Mouse (Mus musculus) bone marrow macrophage, adult 2 months (primary cell): ENCODE data around the gene Tmem169. TPM values are rescaled to one million over a fixed set of nuclear protein-coding genes. Genes with fewer than 3 reads are reported as not detected.

Source experiments
- H3K27ac ChIP-seq: 2 replicates; pipeline ENCODE4 v1.5.1; 2012; ENCODE audit warnings: low read depth, low read length; ENCODE audit not compliant: insufficient read depth
- H3K4me1 ChIP-seq: 2 replicates; pipeline ENCODE4 v1.6.1; 2012; ENCODE audit warnings: low read length; ENCODE audit not compliant: control insufficient read depth, insufficient read depth
- H3K4me3 ChIP-seq: 2 replicates; pipeline ENCODE4 v1.5.1; 2012; ENCODE audit warnings: mild to moderate bottlenecking, low read length, moderate library complexity; ENCODE audit not compliant: insufficient read depth
- CTCF ChIP-seq: IDR thresholded peaks from 2 replicates; pipeline ENCODE4 v1.5.1; 2012; ENCODE audit warnings: low read depth, mild to moderate bottlenecking, low read length, moderate library complexity
- POLR2A ChIP-seq: IDR thresholded peaks from 2 replicates; pipeline ENCODE4 v1.6.1; 2012; ENCODE audit warnings: mild to moderate bottlenecking, low read depth, low read length, borderline replicate concordance
- polyA plus RNA-seq: library from polyadenylated mRNA; stranded (reverse); fragments of >200 nt; gene quantifications from 2 replicates; pipeline ENCODE4 v1.2.4, GENCODE M21; 2012; ENCODE audit not compliant: missing spikeins, insufficient read depth, insufficient read length

Tmem169 gene
- polyA plus RNA-seq, 1 experiment = not detected

- peak overlapping the region; percentile 42; the same call in 1 of the 2 replicates for H3K27ac ChIP-seq
- TF ChIP-seq CTCF = peak; percentile 73
- TF ChIP-seq POLR2A = no peak
- peaks cover 6% of the 10 kb centered on the region for H3K4me1 ChIP-seq
- H3K4me3 ChIP-seq = peak overlapping the region; percentile 67; the same call in 1 of the 2 replicates
Measured at GRCm38 (mm10) chr1:72306679-72307181, 22.6 kb downstream of the Tmem169 start.

- Histone ChIP-seq H3K4me1 (peaks cover 6% of the 10 kb centered on the region), H3K4me3 (peak within 1 kb of the TSS; percentile 67), H3K27ac (peak within 1 kb of the TSS; percentile 42)
- TF ChIP-seq POLR2A = no peak
- no peak for TF ChIP-seq CTCF
Measured at GRCm38 (mm10) chr1:72307317-72307798, 23.2 kb downstream of the Tmem169 start, which contains the start of gene Xrcc5. Gene Xrcc5, plus strand, starts transcription at chr1:72307421.

DNA sequence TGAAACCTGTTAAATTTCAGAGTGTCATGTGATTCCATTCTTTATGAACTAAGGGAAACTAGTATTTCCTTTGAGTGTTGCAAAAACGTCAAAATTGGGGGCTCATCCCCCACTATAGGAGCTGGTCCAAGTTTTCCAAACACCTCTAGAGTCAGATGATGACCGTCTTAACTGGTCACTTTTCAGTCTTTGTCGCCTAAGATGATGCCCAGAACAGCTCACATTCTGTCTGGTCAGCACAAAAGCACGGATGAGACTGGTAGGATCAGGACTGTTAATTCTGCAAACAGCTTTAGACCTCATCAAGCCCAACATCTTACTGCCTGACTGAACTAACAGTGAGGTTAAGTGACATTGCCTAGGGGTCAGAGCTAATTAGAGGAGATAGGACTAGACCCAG is 24.8 kb downstream of the Tmem169 start:
- H3K27ac ChIP-seq = no peak overlapping the region
- peaks cover 6% of the 10 kb centered on the region for H3K4me1 ChIP-seq
- TF ChIP-seq POLR2A = no peak
- no peak for TF ChIP-seq CTCF
- no peak overlapping the region for H3K4me3 ChIP-seq

GRCm38 (mm10) chr1:72309744-72310424 is 25.7 kb downstream of the Tmem169 start:
- no peak overlapping the region for H3K27ac ChIP-seq
- no peak overlapping the region for H3K4me3 ChIP-seq
- H3K4me1 ChIP-seq = peaks cover 6% of the 10 kb centered on the region
- TF ChIP-seq POLR2A (no peak), CTCF (no peak)

DNA sequence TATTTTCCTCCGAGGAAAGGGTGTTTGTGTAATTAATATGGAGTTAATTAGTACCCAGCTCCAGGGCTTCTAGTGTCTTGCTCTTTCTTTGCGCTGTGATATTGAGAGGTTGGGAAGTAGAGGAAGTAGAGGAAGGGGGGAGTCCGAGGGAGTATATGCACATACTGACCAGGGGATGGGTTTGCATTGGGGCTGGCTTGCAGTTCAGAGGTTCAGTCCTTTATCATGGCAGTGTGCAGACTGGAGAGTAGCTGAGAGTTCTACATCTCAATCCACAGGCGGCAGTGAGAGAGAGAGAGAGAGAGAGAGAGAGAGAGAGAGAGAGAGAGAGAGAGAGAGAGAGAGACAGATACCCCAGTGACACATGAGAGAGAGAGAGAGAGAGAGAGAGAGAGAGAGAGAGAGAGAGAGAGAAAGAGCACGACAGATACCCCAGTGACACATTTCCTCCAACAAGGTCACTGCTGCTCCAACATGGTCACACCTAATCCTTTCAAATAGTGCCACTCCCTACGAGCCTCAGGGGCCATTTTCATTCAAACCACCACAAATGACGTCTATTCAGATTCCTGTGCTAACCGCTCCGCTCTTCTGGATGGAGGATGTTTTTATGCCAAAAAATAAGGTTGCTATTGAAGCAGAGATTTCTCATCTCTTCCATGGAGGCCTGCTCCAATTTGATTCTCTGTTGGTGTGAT is 28.7 kb downstream of the Tmem169 start:
- Histone ChIP-seq H3K4me3 (no peak overlapping the region), H3K27ac (no peak overlapping the region), H3K4me1 (peaks cover 5% of the 10 kb centered on the region)
- TF ChIP-seq POLR2A = no peak
- TF ChIP-seq CTCF = no peak

DNA sequence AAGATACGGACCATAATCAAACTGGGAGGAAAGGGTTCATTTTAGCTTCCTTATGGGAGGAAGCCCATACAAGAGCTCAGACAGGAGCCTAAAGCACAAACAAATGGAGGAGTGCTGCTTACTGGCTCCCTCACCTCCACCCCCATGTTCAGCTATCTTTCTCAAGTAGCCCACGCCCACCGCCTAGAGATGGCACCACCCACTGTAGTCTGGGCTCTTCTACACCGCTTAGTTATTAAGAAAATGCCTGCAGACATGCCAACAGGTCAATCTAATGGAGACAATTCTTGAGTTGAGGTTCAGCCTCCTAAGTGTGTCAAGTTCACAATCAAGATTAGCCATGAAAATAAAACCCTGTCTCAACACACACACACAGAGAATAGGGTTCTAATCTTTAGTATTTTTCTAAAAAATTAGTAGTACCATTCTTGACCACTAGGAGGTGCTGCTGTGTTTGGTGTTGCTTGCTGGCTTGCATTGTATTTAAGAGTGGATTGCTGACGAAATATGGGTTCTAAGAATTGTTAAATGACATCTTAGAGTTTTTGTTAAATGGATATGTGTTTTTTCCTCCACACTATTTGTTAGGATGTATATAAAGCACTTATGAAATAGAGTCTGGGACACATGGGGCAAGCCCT is 29.4 kb downstream of the Tmem169 start:
- Histone ChIP-seq H3K4me3 (no peak overlapping the region), H3K4me1 (peaks cover 5% of the 10 kb centered on the region), H3K27ac (no peak overlapping the region)
- no peak for TF ChIP-seq CTCF
- no peak for TF ChIP-seq POLR2A

GRCm38 (mm10) chr1:72315447-72315846 is 31.3 kb downstream of the Tmem169 start:
- H3K4me1 ChIP-seq = peaks cover 3% of the 10 kb centered on the region
- no peak overlapping the region for H3K27ac ChIP-seq
- TF ChIP-seq CTCF = no peak
- no peak for TF ChIP-seq POLR2A
- no peak overlapping the region for H3K4me3 ChIP-seq

GRCm38 (mm10) chr1:72316409-72316808 is 32.2 kb downstream of the Tmem169 start:
- TF ChIP-seq POLR2A (no peak), CTCF (no peak)
- H3K4me1 ChIP-seq = peaks cover 8% of the 10 kb centered on the region
- H3K4me3 ChIP-seq = no peak overlapping the region
- no peak overlapping the region for H3K27ac ChIP-seq

- TF ChIP-seq POLR2A = no peak
- TF ChIP-seq CTCF = no peak
- H3K27ac ChIP-seq = no peak overlapping the region
- peaks cover 8% of the 10 kb centered on the region for H3K4me1 ChIP-seq
- no peak overlapping the region for H3K4me3 ChIP-seq
Measured at GRCm38 (mm10) chr1:72316901-72317300, 32.7 kb downstream of the Tmem169 start.
